Mouse (Mus musculus): ENCODE data around the gene Unc13c.

- TF ChIP-seq CTCF (IDR thresholded peaks at IDR 0.05; ENCODE audit: extremely low read depth, insufficient read length, insufficient replicate concordance, low read depth, low read length) (no peak), POLR2A (IDR thresholded peaks at IDR 0.05; ENCODE audit: low read depth, low read length) (no peak)
Observed at GRCm38 (mm10) chr9:73612896-73613295, 355.9 kb downstream of the Unc13c start.

Data from small intestine, adult 2 months (tissue).